Mouse (Mus musculus): ENCODE data around the gene Prrc2b. TPM values are rescaled to one million over a fixed set of nuclear protein-coding genes. Genes with fewer than 3 reads are reported as not detected.

Gene Prrc2b
- polyA plus RNA-seq, 1 experiment from 2014 or later = 18.7 TPM

DNA sequence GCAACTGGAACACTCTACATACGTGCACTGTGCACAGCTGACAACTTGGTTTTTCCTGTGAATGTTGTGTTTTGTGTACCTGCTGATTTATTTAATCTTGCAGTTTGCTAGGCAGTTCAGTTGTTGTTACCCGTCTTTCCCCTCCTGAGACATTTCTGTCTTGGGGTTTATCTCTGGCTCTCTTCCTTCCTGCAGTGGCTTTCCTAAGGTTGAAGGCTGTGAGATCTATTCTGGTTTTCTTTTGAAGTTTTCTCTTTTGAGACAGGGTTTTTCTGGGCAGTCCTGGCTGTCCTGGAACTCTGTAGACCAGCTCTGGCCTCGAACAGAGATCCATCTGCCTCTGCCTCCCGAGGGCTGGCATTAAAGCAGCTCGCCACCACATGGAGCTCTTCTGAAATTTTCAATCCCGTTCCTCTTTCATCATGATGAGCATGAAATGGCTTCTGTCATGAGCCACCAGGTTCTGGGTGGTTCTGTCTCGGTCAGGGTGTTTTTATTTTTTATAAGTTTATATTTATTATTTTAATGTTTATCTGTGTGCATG, 4.2 kb downstream of the Prrc2b start:
- DNase-seq (ENCODE audit: low spot score) (no peak), ATAC-seq (ENCODE audit: low FRiP score, low TSS enrichment) (no peak)
- H3K36me3 ChIP-seq (ENCODE audit: control insufficient read depth, insufficient read depth, low read length) = no peaks in the 10 kb centered on the region
- H3K4me3 ChIP-seq (ENCODE audit: low read depth, low read length) = no peak overlapping the region
- H3K9me3 ChIP-seq (ENCODE audit: control insufficient read depth, low read length) = no peaks in the 10 kb centered on the region
- H3K4me2 ChIP-seq (replicated peaks; ENCODE audit: low read depth) = peak overlapping the region; percentile 84; the same call in 1 of the 2 replicates
- H3K9ac ChIP-seq (ENCODE audit: low read length) = peak overlapping the region; percentile 27; the same call in 1 of the 2 replicates
- TF ChIP-seq EP300 (optimal IDR thresholded peaks at IDR 0.05) (no peak), CTCF (IDR thresholded peaks at IDR 0.05; ENCODE audit: low read depth) (no peak)
- peaks cover 34% of the 10 kb centered on the region for H3K4me1 ChIP-seq (replicated peaks; ENCODE audit: control insufficient read depth, insufficient read depth)
- H3K27me3 ChIP-seq (ENCODE audit: control insufficient read depth, insufficient read depth, low read length) = no peaks in the 10 kb centered on the region
- WGBS = 39% methylated on average over 7 of the region's 7 CpGs
- peak overlapping the region; percentile 99 for H3K27ac ChIP-seq (replicated peaks)

GRCm38 (mm10) chr2:32155614-32156013, 4.7 kb downstream of the Prrc2b start:
- TF ChIP-seq CTCF (IDR thresholded peaks at IDR 0.05; ENCODE audit: low read depth) = no peak
- no peak for TF ChIP-seq EP300 (optimal IDR thresholded peaks at IDR 0.05)
- no peak overlapping the region for H3K4me3 ChIP-seq (ENCODE audit: low read depth, low read length)
- H3K9me3 ChIP-seq (ENCODE audit: control insufficient read depth, low read length) = no peaks in the 10 kb centered on the region
- H3K9ac ChIP-seq (ENCODE audit: low read length) = no peak overlapping the region
- H3K27ac ChIP-seq (replicated peaks) = 0 out of 2 replicates have a peak overlapping the region, but pooled peaks have one; percentile 40
- ATAC-seq (ENCODE audit: low FRiP score, low TSS enrichment) (no peak), DNase-seq (ENCODE audit: low spot score) (no peak)
- 51% methylated on average over 6 of the region's 6 CpGs for WGBS
- H3K4me2 ChIP-seq (replicated peaks; ENCODE audit: low read depth) = no peak overlapping the region
- H3K4me1 ChIP-seq (replicated peaks; ENCODE audit: control insufficient read depth, insufficient read depth) = peaks cover 34% of the 10 kb centered on the region
- H3K27me3 ChIP-seq (ENCODE audit: control insufficient read depth, insufficient read depth, low read length) = no peaks in the 10 kb centered on the region
- H3K36me3 ChIP-seq (ENCODE audit: control insufficient read depth, insufficient read depth, low read length) = no peaks in the 10 kb centered on the region

GRCm38 (mm10) chr2:32156645-32157044, 5.8 kb downstream of the Prrc2b start:
- H3K9me3 ChIP-seq (ENCODE audit: control insufficient read depth, low read length) = no peaks in the 10 kb centered on the region
- peak overlapping the region; percentile 70 for H3K27ac ChIP-seq (replicated peaks)
- ATAC-seq (ENCODE audit: low FRiP score, low TSS enrichment) = no peak
- H3K4me3 ChIP-seq (ENCODE audit: low read depth, low read length) = no peak overlapping the region
- H3K36me3 ChIP-seq (ENCODE audit: control insufficient read depth, insufficient read depth, low read length) = no peaks in the 10 kb centered on the region
- DNase-seq (ENCODE audit: low spot score) = peak; percentile 62
- 32% methylated on average over 10 of the region's 10 CpGs for WGBS
- H3K9ac ChIP-seq (ENCODE audit: low read length) = peak overlapping the region; percentile 41; the same call in 1 of the 2 replicates
- TF ChIP-seq CTCF (IDR thresholded peaks at IDR 0.05; ENCODE audit: low read depth) (no peak), EP300 (optimal IDR thresholded peaks at IDR 0.05) (no peak)
- H3K4me1 ChIP-seq (replicated peaks; ENCODE audit: control insufficient read depth, insufficient read depth) = peaks cover 34% of the 10 kb centered on the region
- peak overlapping the region; percentile 6; the same call in 1 of the 2 replicates for H3K4me2 ChIP-seq (replicated peaks; ENCODE audit: low read depth)
- no peaks in the 10 kb centered on the region for H3K27me3 ChIP-seq (ENCODE audit: control insufficient read depth, insufficient read depth, low read length)

- no peak for ATAC-seq (ENCODE audit: low FRiP score, low TSS enrichment)
- Histone ChIP-seq H3K4me3 (ENCODE audit: low read depth, low read length) (no peak overlapping the region), H3K27ac (replicated peaks) (peak overlapping the region; percentile 70), H3K9ac (ENCODE audit: low read length) (peak overlapping the region; percentile 31; the same call in 1 of the 2 replicates), H3K9me3 (ENCODE audit: control insufficient read depth, low read length) (no peaks in the 10 kb centered on the region), H3K4me2 (replicated peaks; ENCODE audit: low read depth) (no peak overlapping the region), H3K4me1 (replicated peaks; ENCODE audit: control insufficient read depth, insufficient read depth) (peaks cover 32% of the 10 kb centered on the region), H3K36me3 (ENCODE audit: control insufficient read depth, insufficient read depth, low read length) (no peaks in the 10 kb centered on the region), H3K27me3 (ENCODE audit: control insufficient read depth, insufficient read depth, low read length) (no peaks in the 10 kb centered on the region)
- DNase-seq (ENCODE audit: low spot score) = no peak
- TF ChIP-seq EP300 (optimal IDR thresholded peaks at IDR 0.05) (no peak), CTCF (IDR thresholded peaks at IDR 0.05; ENCODE audit: low read depth) (no peak)
- WGBS = 9% methylated on average over 4 of the region's 4 CpGs
Measured at GRCm38 (mm10) chr2:32157328-32157727, 6.4 kb downstream of the Prrc2b start.

DNA sequence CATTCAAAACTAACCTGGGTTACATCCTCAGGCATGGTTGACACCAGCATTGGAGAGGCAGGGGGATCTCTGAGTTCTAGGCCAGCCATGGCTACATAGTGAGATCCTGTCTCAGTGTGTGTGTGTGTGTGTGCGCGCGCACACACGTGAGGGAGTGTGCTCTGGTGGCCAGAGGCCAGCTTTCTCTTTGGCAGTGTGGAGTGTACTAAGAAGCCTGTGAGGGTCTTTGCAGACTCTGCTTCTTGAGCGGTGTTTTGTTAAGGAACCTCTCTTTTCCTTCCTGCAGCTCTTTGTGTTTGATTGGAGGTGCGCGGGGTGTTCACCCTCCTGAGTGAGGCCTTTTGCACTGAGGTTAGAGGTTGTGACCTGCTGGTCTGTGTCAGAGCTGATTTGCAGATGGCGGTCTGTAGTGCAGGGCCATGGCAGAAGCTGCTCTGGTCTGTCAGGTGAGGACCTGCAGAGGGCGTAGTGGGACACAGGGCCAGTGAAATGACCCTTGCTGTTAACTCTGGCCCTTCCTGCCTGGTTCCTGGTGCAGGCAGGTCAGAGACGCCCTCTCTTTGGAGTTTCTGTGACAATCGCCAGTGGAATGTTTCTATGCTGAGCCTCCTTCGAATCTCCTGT, 7.8 kb downstream of the Prrc2b start:
- no peaks in the 10 kb centered on the region for H3K36me3 ChIP-seq (ENCODE audit: control insufficient read depth, insufficient read depth, low read length)
- H3K4me1 ChIP-seq (replicated peaks; ENCODE audit: control insufficient read depth, insufficient read depth) = peaks cover 30% of the 10 kb centered on the region
- H3K27me3 ChIP-seq (ENCODE audit: control insufficient read depth, insufficient read depth, low read length) = no peaks in the 10 kb centered on the region
- H3K4me2 ChIP-seq (replicated peaks; ENCODE audit: low read depth) = no peak overlapping the region
- DNase-seq (ENCODE audit: low spot score) (no peak), ATAC-seq (ENCODE audit: low FRiP score, low TSS enrichment) (0 out of 2 replicates have a peak, but pooled peaks have one; percentile 11)
- H3K9ac ChIP-seq (ENCODE audit: low read length) = 0 out of 2 replicates have a peak overlapping the region, but pooled peaks have one; percentile 8
- peak; percentile 43; the same call in 1 of the 2 replicates for TF ChIP-seq CTCF (IDR thresholded peaks at IDR 0.05; ENCODE audit: low read depth)
- no peak for TF ChIP-seq EP300 (optimal IDR thresholded peaks at IDR 0.05)
- H3K4me3 ChIP-seq (ENCODE audit: low read depth, low read length) = no peak overlapping the region
- H3K27ac ChIP-seq (replicated peaks) = peak overlapping the region; percentile 53
- WGBS = 52% methylated on average over 12 of the region's 12 CpGs
- H3K9me3 ChIP-seq (ENCODE audit: control insufficient read depth, low read length) = no peaks in the 10 kb centered on the region

GRCm38 (mm10) chr2:32160525-32160924, 9.6 kb downstream of the Prrc2b start:
- H3K27ac ChIP-seq (replicated peaks) = 0 out of 2 replicates have a peak overlapping the region, but pooled peaks have one; percentile 9
- DNase-seq (ENCODE audit: low spot score) (no peak), ATAC-seq (ENCODE audit: low FRiP score, low TSS enrichment) (no peak)
- TF ChIP-seq EP300 (optimal IDR thresholded peaks at IDR 0.05) (no peak), CTCF (IDR thresholded peaks at IDR 0.05; ENCODE audit: low read depth) (no peak)
- no peak overlapping the region for H3K4me2 ChIP-seq (replicated peaks; ENCODE audit: low read depth)
- H3K9me3 ChIP-seq (ENCODE audit: control insufficient read depth, low read length) = no peaks in the 10 kb centered on the region
- H3K4me1 ChIP-seq (replicated peaks; ENCODE audit: control insufficient read depth, insufficient read depth) = peaks cover 20% of the 10 kb centered on the region
- H3K4me3 ChIP-seq (ENCODE audit: low read depth, low read length) = no peak overlapping the region
- 71% methylated on average over 3 of the region's 3 CpGs for WGBS
- no peaks in the 10 kb centered on the region for H3K27me3 ChIP-seq (ENCODE audit: control insufficient read depth, insufficient read depth, low read length)
- no peak overlapping the region for H3K9ac ChIP-seq (ENCODE audit: low read length)
- no peaks in the 10 kb centered on the region for H3K36me3 ChIP-seq (ENCODE audit: control insufficient read depth, insufficient read depth, low read length)

Data from stomach, postnatal 0 days (tissue).